In the genomic region with DNA sequence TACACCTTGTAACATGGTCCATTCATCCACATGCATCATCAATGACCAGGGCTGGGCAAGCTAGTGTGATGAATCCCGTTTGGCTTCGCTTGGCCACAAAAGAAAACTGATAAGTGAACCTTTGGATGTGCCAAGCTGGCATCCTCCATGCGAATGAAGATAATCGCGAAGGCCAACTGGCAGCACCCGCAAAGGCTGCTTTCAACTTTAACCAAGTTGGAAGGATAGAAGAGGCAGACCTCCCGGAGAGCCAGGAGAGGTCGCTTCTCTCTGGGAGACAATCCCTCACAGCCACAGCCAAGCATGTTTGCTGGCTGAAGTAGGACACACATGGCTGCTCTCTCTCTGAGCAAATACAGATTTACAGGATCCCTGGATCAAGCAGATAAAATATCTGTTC, we compare ENCODE assay signal across 16 mouse cellular contexts.
DNase-seq lines count a peak whose midpoint lies in the region; ATAC-seq and TF ChIP-seq lines count a peak whose summit lies in the region.
"Had no signal": no experiment of that assay in that cellular context is flagged by ENCODE, and none has a peak within 500 bp of the region (broad histone marks: within the 10 kb centered on the region; RNA-seq: fewer than 3 reads in every experiment).

No protein-coding gene starts in this region.

- no peak overlapping the region for H3K9ac ChIP-seq in forebrain, embryonic 13.5 days
- H3K9ac ChIP-seq: hindbrain, embryonic 14.5 days; liver, embryonic 13.5 days; midbrain, embryonic 12.5 days had no signal

- peak; percentile 49 to 66 for DNase-seq in cerebellum, postnatal 10 days
- DNase-seq in cerebellum, adult 11 months, result no peak
- no peak for DNase-seq in layer of hippocampus, adult 2 months (ENCODE audit: low spot score in 2 of 2)
- DNase-seq in layer of hippocampus, postnatal 25 days (ENCODE audit: extremely low spot score in 1 of 2, low spot score in 1 of 2), result no peak
- peak; percentile 57 for DNase-seq in adrenal gland, postnatal 10 days
- DNase-seq in heart, postnatal 14 days, result peak; percentile 17 to 56
- DNase-seq in spleen, postnatal 4 days (ENCODE audit: low spot score in 2 of 2), result no peak
- DNase-seq: cerebellum, adult 2 months; kidney, adult 9 months; liver, embryonic 13.5 days; lung, postnatal 14 days; thymus, postnatal 4 days had no signal

- H3K36me3 ChIP-seq in forebrain, embryonic 13.5 days (ENCODE audit: poor library complexity, severe bottlenecking), result no peaks in the 10 kb centered on the region
- H3K36me3 ChIP-seq: liver, embryonic 13.5 days; midbrain, embryonic 12.5 days had no signal

- no peak overlapping the region for H3K4me2 ChIP-seq in forebrain, embryonic 13.5 days
- H3K4me2 ChIP-seq: hindbrain, embryonic 14.5 days; liver, embryonic 13.5 days; midbrain, embryonic 12.5 days had no signal

- no peaks in the 10 kb centered on the region for H3K4me1 ChIP-seq in forebrain, embryonic 13.5 days
- H3K4me1 ChIP-seq: liver, embryonic 13.5 days; midbrain, embryonic 12.5 days had no signal

- no peak overlapping the region for H3K27ac ChIP-seq in layer of hippocampus, adult 2 months
- H3K27ac ChIP-seq in forebrain, embryonic 13.5 days, result no peak overlapping the region
- H3K27ac ChIP-seq: hindbrain, embryonic 14.5 days; liver, embryonic 13.5 days; midbrain, embryonic 12.5 days had no signal

- no peak for ATAC-seq in forebrain, embryonic 13.5 days
- ATAC-seq: Patski had no signal

- peak; percentile 57 for TF ChIP-seq CTCF in layer of hippocampus, adult 2 months (conservative IDR thresholded peaks at IDR 0.05)

- no peaks in the 10 kb centered on the region for H3K27me3 ChIP-seq in forebrain, embryonic 13.5 days
- H3K27me3 ChIP-seq: liver, embryonic 13.5 days; midbrain, embryonic 12.5 days; Patski had no signal

- no peaks in the 10 kb centered on the region for H3K9me3 ChIP-seq in forebrain, embryonic 13.5 days (replicated peaks)
- H3K9me3 ChIP-seq: liver, embryonic 13.5 days; midbrain, embryonic 12.5 days had no signal

- WGBS in forebrain, embryonic 13.5 days, result 86% methylated on average over 8 of the region's 8 CpGs

- intact Hi-C loops in heart, postnatal 14 days (cut with DNase I), result no loop called here

- H3K4me3 ChIP-seq in layer of hippocampus, adult 2 months, result no peak overlapping the region
- H3K4me3 ChIP-seq in forebrain, embryonic 13.5 days, result no peak overlapping the region
- H3K4me3 ChIP-seq: liver, embryonic 13.5 days; midbrain, embryonic 12.5 days had no signal

Comparison
In these comparisons a context has a peak if more than half of its experiments do, and no peak if none do; other contexts are left out.
1. DNase-seq: peak in cerebellum, postnatal 10 days (2 of 2), adrenal gland, postnatal 10 days (single experiment) and heart, postnatal 14 days (2 of 2); none in cerebellum, adult 11 months (single experiment), layer of hippocampus, adult 2 months (0 of 2), layer of hippocampus, postnatal 25 days (0 of 2) and spleen, postnatal 4 days (0 of 2).